Mouse (Mus musculus) stomach, postnatal 0 days (tissue): Measurements from ENCODE around the gene Obox6. TPM values are rescaled to one million over a fixed set of nuclear protein-coding genes. Genes with fewer than 3 reads are reported as not detected.

ENCODE experiments used
- ATAC-seq: fragments of 200-750 bp; cut with Nextera tagmentation; 2 replicates; pipeline ENCODE4 v1.8.0; 2017; ENCODE audit not compliant: low FRiP score, low TSS enrichment
- DNase-seq: peaks from one replicate; pipeline ENCODE4 v3.0.0-alpha.2; 2016; ENCODE audit warnings: low spot score
- H3K27ac ChIP-seq: fragments of 300-500 bp; sonication (generic); replicated peaks from 2 replicates; pipeline ENCODE4 v1.5.1; 2014; ENCODE audit warnings: mild to moderate bottlenecking, control low read depth
- H3K27me3 ChIP-seq: fragments of 300-500 bp; sonication (generic); 2 replicates; pipeline ENCODE4 v1.6.1; 2014; ENCODE audit warnings: low read length; ENCODE audit not compliant: control insufficient read depth, insufficient read depth
- H3K36me3 ChIP-seq: fragments of 300-500 bp; sonication (generic); 2 replicates; pipeline ENCODE4 v1.6.1; 2014; ENCODE audit warnings: low read length, mixed read lengths; ENCODE audit not compliant: control insufficient read depth, insufficient read depth
- H3K4me1 ChIP-seq: fragments of 300-500 bp; sonication (generic); replicated peaks from 2 replicates; pipeline ENCODE4 v1.6.1; 2014; ENCODE audit warnings: antibody characterized with exemption; ENCODE audit not compliant: control insufficient read depth, insufficient read depth
- H3K4me2 ChIP-seq: fragments of 300-500 bp; sonication (generic); replicated peaks from 2 replicates; pipeline ENCODE4 v1.6.1; 2014; ENCODE audit warnings: low read depth, mild to moderate bottlenecking, control low read depth, moderate library complexity
- H3K4me3 ChIP-seq: fragments of 300-500 bp; sonication (generic); 2 replicates; pipeline ENCODE4 v1.5.1; 2014; ENCODE audit warnings: low read depth, low read length, control low read depth
- H3K9ac ChIP-seq: fragments of 300-500 bp; sonication (generic); 2 replicates; pipeline ENCODE4 v1.6.1; 2014; ENCODE audit warnings: mild to moderate bottlenecking, low read length, control low read depth, mixed read lengths
- H3K9me3 ChIP-seq: fragments of 300-500 bp; sonication (generic); 2 replicates; pipeline ENCODE4 v1.6.1; 2016; ENCODE audit warnings: low read length; ENCODE audit not compliant: control insufficient read depth
- CTCF ChIP-seq: IDR thresholded peaks from 2 replicates; pipeline ENCODE4 v1.5.1; 2016; ENCODE audit warnings: antibody characterized with exemption, low read depth, mild to moderate bottlenecking, moderate library complexity
- EP300 ChIP-seq: optimal IDR thresholded peaks from 2 replicates; pipeline ENCODE3; 2016; ENCODE audit warnings: antibody characterized with exemption
- WGBS: fragments of 180-500 bp; shearing (Covaris S2); extraction: QIAGEN DNeasy Blood & Tissue Kit; methylation state at CpG from one replicate; pipeline ENCODE4 v1.1.7; 2014; 5-methylcytosine and 5-hydroxymethylcytosine counted together
- polyA plus RNA-seq: library from polyadenylated mRNA; unstranded; fragments of >200 nt; fragmentation: Nextera tagmentation; extraction: Ambion mirVana; gene quantifications from 2 replicates; pipeline ENCODE4 v1.2.1, GENCODE M21; 2015

Obox6 gene
- not detected in 2 replicates for polyA plus RNA-seq

DNA sequence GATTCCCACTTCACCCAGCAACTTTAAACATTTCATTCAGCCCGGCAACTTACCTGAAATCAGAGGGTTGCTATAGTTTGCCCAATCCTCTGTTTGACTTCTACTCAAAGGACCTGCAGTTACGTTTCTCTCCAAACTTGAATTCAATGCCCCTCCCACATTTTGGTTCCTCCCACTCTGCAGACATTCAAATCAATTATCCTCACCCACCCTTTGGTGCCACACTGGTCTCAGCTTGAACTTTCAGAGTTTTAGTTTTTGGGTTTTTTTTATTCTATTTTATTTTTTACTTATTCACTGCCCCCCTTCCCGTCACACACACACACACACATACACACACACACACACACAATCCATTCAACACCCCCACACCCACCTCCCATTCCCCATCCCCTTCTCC lies at the start of gene Obox6:
Gene Obox6 (minus strand): TSS at position 101 of the 400 bp plus-strand sequence.
- H3K9me3 ChIP-seq, result no peaks in the 10 kb centered on the region
- ATAC-seq, result no peak
- no peaks in the 10 kb centered on the region for H3K27me3 ChIP-seq
- no peak within 1 kb of the TSS for H3K4me3 ChIP-seq
- H3K36me3 ChIP-seq, result no peaks in the 10 kb centered on the region
- DNase-seq, result no peak
- WGBS, result 91% methylated on average over 3 of the region's 3 CpGs
- H3K4me2 ChIP-seq, result no peak within 1 kb of the TSS
- no peak within 1 kb of the TSS for H3K9ac ChIP-seq
- TF ChIP-seq CTCF (no peak), EP300 (no peak)
- no peaks in the 10 kb centered on the region for H3K4me1 ChIP-seq
- no peak within 1 kb of the TSS for H3K27ac ChIP-seq

DNA sequence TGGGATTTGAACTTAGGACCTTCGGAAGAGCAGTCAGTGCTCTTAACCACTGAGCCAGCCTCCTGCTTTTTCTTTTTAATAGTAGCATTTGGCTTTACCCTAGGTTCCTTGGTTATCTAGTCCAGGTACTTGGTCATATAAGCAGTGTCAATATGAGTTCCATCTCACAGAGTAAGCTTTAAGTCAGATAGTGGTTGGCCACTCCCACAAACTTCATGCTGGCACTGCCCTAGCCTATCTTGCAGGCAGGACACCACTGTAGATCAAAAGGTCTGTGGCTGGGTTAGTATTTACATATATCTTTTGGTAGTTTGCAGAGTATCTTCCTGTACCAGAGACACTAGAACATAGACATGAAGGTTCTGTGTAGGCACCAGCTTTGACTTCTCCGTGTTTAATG lies 44.6 kb upstream of the Obox6 start:
- ATAC-seq, result no peak
- Histone ChIP-seq H3K9me3 (no peaks in the 10 kb centered on the region), H3K4me2 (no peak overlapping the region), H3K9ac (no peak overlapping the region), H3K4me1 (no peaks in the 10 kb centered on the region), H3K27ac (no peak overlapping the region), H3K4me3 (no peak overlapping the region), H3K27me3 (no peaks in the 10 kb centered on the region), H3K36me3 (no peaks in the 10 kb centered on the region)
- DNase-seq, result no peak
- TF ChIP-seq CTCF (no peak), EP300 (no peak)
- WGBS, result 79% methylated on average over 2 of the region's 2 CpGs

DNA sequence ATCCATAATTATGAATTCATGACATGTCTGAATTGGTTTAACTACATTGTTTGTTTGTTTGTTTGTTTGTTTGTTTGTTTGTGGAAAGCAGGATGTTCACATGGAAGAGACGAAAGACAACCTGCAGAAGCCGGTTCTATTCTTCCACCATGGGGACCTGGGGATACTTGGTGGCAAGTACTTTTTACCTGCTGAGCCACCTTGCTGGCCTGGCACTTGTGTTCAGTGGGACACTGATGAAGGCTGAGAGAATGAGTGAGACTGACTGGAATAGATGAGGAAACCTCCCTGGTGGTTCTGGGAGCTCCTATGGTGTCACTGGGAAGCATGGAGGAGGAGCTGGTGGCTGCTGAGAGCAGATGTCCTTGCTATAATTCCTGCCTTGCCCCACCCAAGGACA lies 42.8 kb upstream of the Obox6 start, which contains the start of gene Crxos:
Gene Crxos (plus strand): TSS at position 301 of the 400 bp plus-strand sequence.
- H3K36me3 ChIP-seq, result no peaks in the 10 kb centered on the region
- TF ChIP-seq CTCF, result no peak
- TF ChIP-seq EP300, result no peak
- H3K27me3 ChIP-seq, result no peaks in the 10 kb centered on the region
- no peak within 1 kb of the TSS for H3K27ac ChIP-seq
- WGBS, result 89% methylated on average over 2 of the region's 2 CpGs
- no peak for DNase-seq
- H3K4me2 ChIP-seq, result no peak within 1 kb of the TSS
- no peaks in the 10 kb centered on the region for H3K9me3 ChIP-seq
- no peak within 1 kb of the TSS for H3K9ac ChIP-seq
- no peak within 1 kb of the TSS for H3K4me3 ChIP-seq
- no peaks in the 10 kb centered on the region for H3K4me1 ChIP-seq
- no peak for ATAC-seq

DNA sequence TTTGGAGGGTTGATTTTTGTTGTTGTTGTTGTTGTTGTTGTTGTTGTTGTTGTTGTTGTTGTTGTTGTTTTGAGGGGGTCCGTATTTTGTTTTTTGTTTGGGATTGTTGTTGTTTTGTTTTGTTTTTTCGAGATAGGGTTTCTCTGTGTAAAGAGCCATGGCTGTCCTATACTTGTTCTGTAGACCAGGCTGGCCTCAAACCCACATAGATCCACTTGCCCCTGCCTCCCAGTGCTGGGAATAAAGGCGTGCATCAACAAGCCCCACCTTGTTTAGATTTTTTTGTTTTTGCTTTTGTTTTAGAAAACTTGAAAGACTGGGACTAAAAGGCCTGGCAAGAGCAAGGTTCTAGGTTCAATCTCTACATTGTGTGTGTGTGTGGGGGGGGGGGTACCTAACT lies 42.4 kb upstream of the Obox6 start:
- WGBS, result 56% methylated on average over 3 of the region's 3 CpGs
- H3K4me1 ChIP-seq, result no peaks in the 10 kb centered on the region

DNA sequence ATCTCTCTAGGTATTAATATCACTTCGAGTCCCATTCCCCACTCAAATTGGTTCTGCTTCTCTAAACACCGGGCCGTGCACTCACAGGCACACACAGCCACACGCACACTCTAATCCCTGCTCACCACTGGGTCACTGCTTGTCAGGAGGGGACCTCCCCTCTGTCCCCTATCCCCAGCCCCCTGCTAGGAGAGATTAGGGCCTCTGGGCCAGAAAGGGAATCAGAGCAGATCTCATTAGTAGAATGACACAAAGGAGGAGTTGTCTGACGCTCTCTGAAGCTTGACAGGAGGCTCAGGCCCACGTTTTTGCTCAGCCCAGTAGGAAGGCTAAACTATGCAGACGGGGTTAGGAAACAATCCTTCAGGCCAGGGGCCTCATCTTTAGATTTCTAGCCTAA lies 41.9 kb upstream of the Obox6 start:
- 21% methylated on average over 7 of the region's 7 CpGs for WGBS
- DNase-seq, result no peak
- no peaks in the 10 kb centered on the region for H3K36me3 ChIP-seq
- H3K27me3 ChIP-seq, result no peaks in the 10 kb centered on the region
- H3K4me1 ChIP-seq, result no peaks in the 10 kb centered on the region
- H3K4me3 ChIP-seq, result no peak overlapping the region
- H3K27ac ChIP-seq, result no peak overlapping the region
- H3K9me3 ChIP-seq, result no peaks in the 10 kb centered on the region
- no peak for TF ChIP-seq EP300
- H3K9ac ChIP-seq, result no peak overlapping the region
- no peak for ATAC-seq
- no peak overlapping the region for H3K4me2 ChIP-seq

More for the DNA sequence above, 42.4 kb upstream of the Obox6 start:
- TF ChIP-seq CTCF, result no peak
- Histone ChIP-seq H3K27ac (no peak overlapping the region), H3K4me2 (no peak overlapping the region), H3K4me3 (no peak overlapping the region), H3K27me3 (no peaks in the 10 kb centered on the region), H3K9ac (no peak overlapping the region), H3K9me3 (no peaks in the 10 kb centered on the region), H3K36me3 (no peaks in the 10 kb centered on the region)
- DNase-seq (no peak), ATAC-seq (no peak)

DNA sequence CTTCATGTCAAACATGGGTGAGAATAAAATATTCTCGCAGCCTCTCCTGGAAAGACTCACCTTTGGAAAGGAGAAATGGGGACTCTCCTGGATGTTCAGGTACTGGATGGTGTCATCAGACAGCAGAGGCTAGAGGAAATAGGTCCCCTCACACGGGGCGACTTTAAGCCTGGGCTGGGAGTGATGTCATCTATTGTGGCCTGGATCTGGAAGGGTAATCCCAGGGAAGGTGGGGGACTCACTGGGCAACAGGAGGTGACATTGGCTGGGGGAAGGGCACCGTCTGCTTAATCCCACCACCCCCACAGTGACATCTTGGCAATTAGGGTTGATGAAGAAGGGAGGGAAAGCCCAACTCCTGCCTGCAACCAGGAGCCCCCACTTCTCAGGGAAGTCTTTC lies 40.3 kb upstream of the Obox6 start, which contains the start of gene Crx:
Gene Crx (minus strand): TSS at position 213 of the 400 bp plus-strand sequence.
- Histone ChIP-seq H3K4me2 (no peak within 1 kb of the TSS), H3K4me1 (no peaks in the 10 kb centered on the region), H3K36me3 (no peaks in the 10 kb centered on the region), H3K9me3 (no peaks in the 10 kb centered on the region), H3K4me3 (no peak within 1 kb of the TSS), H3K27me3 (no peaks in the 10 kb centered on the region), H3K9ac (no peak within 1 kb of the TSS), H3K27ac (no peak within 1 kb of the TSS)
- WGBS, result 31% methylated on average over 4 of the region's 4 CpGs
- no peak for TF ChIP-seq EP300
- TF ChIP-seq CTCF, result no peak
- ATAC-seq (no peak), DNase-seq (no peak)
